Mouse (Mus musculus) stomach, postnatal 0 days (tissue): ENCODE results near the gene Zc3hav1. TPM values are rescaled to one million over a fixed set of nuclear protein-coding genes. Genes with fewer than 3 reads are reported as not detected.
A peak's percentile ranks its signal among the peaks of the same experiment; 100 is the strongest.

Source experiments
- ATAC-seq: fragments of 200-750 bp; cut with Nextera tagmentation; 2 replicates; pipeline ENCODE4 v1.8.0; 2017; ENCODE audit not compliant: low FRiP score, low TSS enrichment
- DNase-seq: peaks from one replicate; pipeline ENCODE4 v3.0.0-alpha.2; 2016; ENCODE audit warnings: low spot score
- H3K27ac ChIP-seq: fragments of 300-500 bp; sonication (generic); replicated peaks from 2 replicates; pipeline ENCODE4 v1.5.1; 2014; ENCODE audit warnings: mild to moderate bottlenecking, control low read depth
- H3K27me3 ChIP-seq: fragments of 300-500 bp; sonication (generic); 2 replicates; pipeline ENCODE4 v1.6.1; 2014; ENCODE audit warnings: low read length; ENCODE audit not compliant: control insufficient read depth, insufficient read depth
- H3K36me3 ChIP-seq: fragments of 300-500 bp; sonication (generic); 2 replicates; pipeline ENCODE4 v1.6.1; 2014; ENCODE audit warnings: low read length, mixed read lengths; ENCODE audit not compliant: control insufficient read depth, insufficient read depth
- H3K4me1 ChIP-seq: fragments of 300-500 bp; sonication (generic); replicated peaks from 2 replicates; pipeline ENCODE4 v1.6.1; 2014; ENCODE audit warnings: antibody characterized with exemption; ENCODE audit not compliant: control insufficient read depth, insufficient read depth
- H3K4me2 ChIP-seq: fragments of 300-500 bp; sonication (generic); replicated peaks from 2 replicates; pipeline ENCODE4 v1.6.1; 2014; ENCODE audit warnings: low read depth, mild to moderate bottlenecking, control low read depth, moderate library complexity
- H3K4me3 ChIP-seq: fragments of 300-500 bp; sonication (generic); 2 replicates; pipeline ENCODE4 v1.5.1; 2014; ENCODE audit warnings: low read depth, low read length, control low read depth
- H3K9ac ChIP-seq: fragments of 300-500 bp; sonication (generic); 2 replicates; pipeline ENCODE4 v1.6.1; 2014; ENCODE audit warnings: mild to moderate bottlenecking, low read length, control low read depth, mixed read lengths
- H3K9me3 ChIP-seq: fragments of 300-500 bp; sonication (generic); 2 replicates; pipeline ENCODE4 v1.6.1; 2016; ENCODE audit warnings: low read length; ENCODE audit not compliant: control insufficient read depth
- CTCF ChIP-seq: IDR thresholded peaks from 2 replicates; pipeline ENCODE4 v1.5.1; 2016; ENCODE audit warnings: antibody characterized with exemption, low read depth, mild to moderate bottlenecking, moderate library complexity
- EP300 ChIP-seq: optimal IDR thresholded peaks from 2 replicates; pipeline ENCODE3; 2016; ENCODE audit warnings: antibody characterized with exemption
- WGBS: fragments of 180-500 bp; shearing (Covaris S2); extraction: QIAGEN DNeasy Blood & Tissue Kit; methylation state at CpG from one replicate; pipeline ENCODE4 v1.1.7; 2014; 5-methylcytosine and 5-hydroxymethylcytosine counted together
- polyA plus RNA-seq: library from polyadenylated mRNA; unstranded; fragments of >200 nt; fragmentation: Nextera tagmentation; extraction: Ambion mirVana; gene quantifications from 2 replicates; pipeline ENCODE4 v1.2.1, GENCODE M21; 2015

The Zc3hav1 gene
- polyA plus RNA-seq, 1 experiment from 2014 or later = 12.7 TPM

GRCm38 (mm10) chr6:38354723-38355353 is 435 bp upstream of the Zc3hav1 start:
- no peak for ATAC-seq
- Histone ChIP-seq H3K27me3 (no peaks in the 10 kb centered on the region), H3K4me1 (0 out of 2 replicates have a peak, but pooled peaks cover 6% of the 10 kb centered on the region), H3K9me3 (no peaks in the 10 kb centered on the region), H3K36me3 (no peaks in the 10 kb centered on the region), H3K27ac (peak overlapping the region; percentile 91), H3K4me2 (peak overlapping the region; percentile 76), H3K4me3 (peak overlapping the region; percentile 68), H3K9ac (peak overlapping the region; percentile 79)
- DNase-seq = no peak
- WGBS = 4% methylated on average over 20 of the region's 20 CpGs
- TF ChIP-seq CTCF = no peak
- no peak for TF ChIP-seq EP300

GRCm38 (mm10) chr6:38353181-38353580 is 1.2 kb downstream of the Zc3hav1 start:
- no peak for TF ChIP-seq EP300
- no peak for TF ChIP-seq CTCF
- Histone ChIP-seq H3K9ac (peak overlapping the region; percentile 79), H3K4me3 (peak overlapping the region; percentile 68), H3K27ac (no peak overlapping the region), H3K4me2 (peak overlapping the region; percentile 76), H3K9me3 (no peaks in the 10 kb centered on the region), H3K27me3 (no peaks in the 10 kb centered on the region), H3K36me3 (no peaks in the 10 kb centered on the region), H3K4me1 (0 out of 2 replicates have a peak, but pooled peaks cover 6% of the 10 kb centered on the region)
- WGBS = 18% methylated on average over 13 of the region's 13 CpGs
- no peak for ATAC-seq
- DNase-seq = no peak

- H3K4me1 ChIP-seq = 0 out of 2 replicates have a peak, but pooled peaks cover 6% of the 10 kb centered on the region
- no peaks in the 10 kb centered on the region for H3K36me3 ChIP-seq
- no peaks in the 10 kb centered on the region for H3K9me3 ChIP-seq
- peak overlapping the region; percentile 68 for H3K4me3 ChIP-seq
- H3K9ac ChIP-seq = no peak overlapping the region
- H3K27me3 ChIP-seq = no peaks in the 10 kb centered on the region
- no peak for TF ChIP-seq EP300
- no peak for TF ChIP-seq CTCF
- WGBS = 52% methylated on average over 10 of the region's 10 CpGs
- H3K27ac ChIP-seq = peak overlapping the region; percentile 35; the same call in 1 of the 2 replicates
- DNase-seq = no peak
- H3K4me2 ChIP-seq = peak overlapping the region; percentile 76
- ATAC-seq = no peak
These were observed 2.0 kb downstream of the Zc3hav1 start for GRCm38 (mm10) chr6:38352451-38352850.

GRCm38 (mm10) chr6:38351930-38352329 is 2.5 kb downstream of the Zc3hav1 start:
- no peak for ATAC-seq
- no peak overlapping the region for H3K4me3 ChIP-seq
- no peaks in the 10 kb centered on the region for H3K27me3 ChIP-seq

GRCm38 (mm10) chr6:38349806-38350205 is 4.6 kb downstream of the Zc3hav1 start:
- Histone ChIP-seq H3K4me1 (0 out of 2 replicates have a peak, but pooled peaks cover 6% of the 10 kb centered on the region), H3K9me3 (no peaks in the 10 kb centered on the region), H3K9ac (no peak overlapping the region), H3K4me3 (no peak overlapping the region), H3K36me3 (no peaks in the 10 kb centered on the region), H3K27ac (no peak overlapping the region), H3K27me3 (no peaks in the 10 kb centered on the region), H3K4me2 (no peak overlapping the region)
- TF ChIP-seq CTCF = no peak
- no peak for TF ChIP-seq EP300
- DNase-seq = no peak
- WGBS = 67% methylated on average over 9 of the region's 9 CpGs
- ATAC-seq = no peak

More at GRCm38 (mm10) chr6:38351930-38352329, 2.5 kb downstream of the Zc3hav1 start:
- no peak overlapping the region for H3K4me2 ChIP-seq
- no peaks in the 10 kb centered on the region for H3K36me3 ChIP-seq
- TF ChIP-seq CTCF (no peak), EP300 (no peak)
- no peak overlapping the region for H3K9ac ChIP-seq
- no peak overlapping the region for H3K27ac ChIP-seq
- no peaks in the 10 kb centered on the region for H3K9me3 ChIP-seq
- WGBS = 77% methylated on average over 4 of the region's 4 CpGs
- DNase-seq = no peak
- H3K4me1 ChIP-seq = 0 out of 2 replicates have a peak, but pooled peaks cover 6% of the 10 kb centered on the region

- no peaks in the 10 kb centered on the region for H3K27me3 ChIP-seq
- H3K36me3 ChIP-seq = no peaks in the 10 kb centered on the region
- no peak overlapping the region for H3K27ac ChIP-seq
- no peak overlapping the region for H3K4me3 ChIP-seq
- H3K9ac ChIP-seq = no peak overlapping the region
- WGBS = 85% methylated on average over 6 of the region's 6 CpGs
- DNase-seq (no peak), ATAC-seq (no peak)
- no peak overlapping the region for H3K4me2 ChIP-seq
- no peaks in the 10 kb centered on the region for H3K9me3 ChIP-seq
- TF ChIP-seq EP300 (no peak), CTCF (no peak)
- 0 out of 2 replicates have a peak, but pooled peaks cover 6% of the 10 kb centered on the region for H3K4me1 ChIP-seq
These were observed 5.5 kb downstream of the Zc3hav1 start for GRCm38 (mm10) chr6:38348811-38349453.
